Mouse (Mus musculus): Measurements from ENCODE around the gene Hist1h2bg. TPM values are rescaled to one million over a fixed set of nuclear protein-coding genes. Genes with fewer than 3 reads are reported as not detected.

Hist1h2bg gene
- polyA plus RNA-seq, 1 experiment, result 523 TPM

DNA sequence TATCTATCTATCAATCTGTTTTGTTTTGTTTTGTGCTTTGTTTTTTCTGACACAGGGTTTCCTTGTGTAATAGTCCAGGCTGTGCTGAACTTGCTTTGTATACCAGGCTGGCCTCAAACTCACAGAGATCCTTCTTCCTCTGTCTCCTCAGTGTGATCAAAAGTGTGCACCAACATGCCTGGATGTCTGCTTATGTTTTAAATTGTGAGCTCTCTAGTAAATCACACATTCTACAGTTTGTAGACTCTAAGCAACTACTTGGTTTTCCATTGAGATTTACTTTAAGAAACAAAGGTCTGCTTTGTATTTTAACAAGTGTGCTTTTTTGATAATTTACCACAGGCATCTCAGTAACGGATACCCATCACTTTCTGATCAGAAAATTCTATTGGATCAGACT, 6.6 kb downstream of the Hist1h2bg start:
- H3K27me3 ChIP-seq (ENCODE audit: control insufficient read depth, insufficient read depth, low read length), result no peaks in the 10 kb centered on the region
- no peak for DNase-seq
- peaks cover 8% of the 10 kb centered on the region for H3K4me1 ChIP-seq (replicated peaks; ENCODE audit: control insufficient read depth, insufficient read depth, low read length)
- H3K36me3 ChIP-seq (ENCODE audit: control insufficient read depth, insufficient read depth, low read length), result no peaks in the 10 kb centered on the region
- H3K27ac ChIP-seq (ENCODE audit: control insufficient read depth, insufficient read depth, low read length), result no peak overlapping the region
- TF ChIP-seq CTCF (IDR thresholded peaks at IDR 0.05; ENCODE audit: borderline replicate concordance, control insufficient read depth, extremely low read depth, insufficient read depth, low read length, poor library complexity) (no peak), POLR2A (IDR thresholded peaks at IDR 0.05; ENCODE audit: control insufficient read depth, extremely low read depth, insufficient read depth, low read length, poor library complexity) (no peak)
- H3K4me3 ChIP-seq (ENCODE audit: control insufficient read depth, insufficient read depth, low read length), result no peak overlapping the region
- 95% methylated on average over 1 of the region's 1 CpGs for WGBS

DNA sequence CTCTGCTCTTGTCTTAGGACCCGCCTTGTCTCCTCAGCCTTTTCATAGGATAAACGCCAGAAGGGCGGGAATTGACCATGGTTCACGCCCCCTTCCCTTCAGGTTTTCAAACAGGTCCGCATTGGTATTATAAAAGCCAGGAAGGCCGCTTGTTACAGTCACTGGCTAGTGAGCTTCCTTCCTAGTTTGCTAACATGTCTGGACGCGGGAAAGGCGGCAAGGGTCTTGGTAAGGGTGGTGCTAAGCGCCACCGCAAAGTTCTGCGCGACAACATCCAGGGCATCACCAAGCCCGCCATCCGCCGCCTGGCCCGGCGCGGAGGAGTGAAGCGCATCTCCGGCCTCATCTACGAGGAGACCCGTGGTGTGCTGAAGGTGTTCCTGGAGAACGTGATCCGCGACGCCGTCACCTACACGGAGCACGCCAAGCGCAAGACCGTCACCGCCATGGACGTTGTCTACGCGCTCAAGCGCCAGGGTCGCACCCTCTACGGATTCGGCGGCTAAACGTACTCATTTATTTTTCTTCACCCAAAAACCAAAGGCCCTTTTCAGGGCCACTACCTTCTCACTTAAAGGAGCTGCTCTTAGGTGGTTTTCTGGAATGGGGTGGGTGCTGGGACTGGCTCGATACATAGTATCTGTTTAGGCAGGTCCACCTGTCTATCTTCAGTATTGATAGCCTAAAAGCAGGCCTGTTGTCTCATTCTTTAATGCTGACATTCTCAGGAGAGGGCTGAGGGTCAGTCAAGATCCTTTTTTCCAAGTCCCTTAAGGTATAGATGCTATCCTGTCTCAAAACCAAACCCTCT, 10.4 kb downstream of the Hist1h2bg start, which contains the start of gene Hist1h4d:
TSS of gene Hist1h4d (plus strand) at position 191 of the 811 bp plus-strand sequence.
- Histone ChIP-seq H3K36me3 (ENCODE audit: control insufficient read depth, insufficient read depth, low read length) (no peaks in the 10 kb centered on the region), H3K4me3 (ENCODE audit: control insufficient read depth, insufficient read depth, low read length) (peak within 1 kb of the TSS; percentile 49), H3K27ac (ENCODE audit: control insufficient read depth, insufficient read depth, low read length) (peak within 1 kb of the TSS; percentile 73), H3K27me3 (ENCODE audit: control insufficient read depth, insufficient read depth, low read length) (no peaks in the 10 kb centered on the region), H3K4me1 (replicated peaks; ENCODE audit: control insufficient read depth, insufficient read depth, low read length) (peaks cover 10% of the 10 kb centered on the region)
- peak; percentile 98 for TF ChIP-seq POLR2A (IDR thresholded peaks at IDR 0.05; ENCODE audit: control insufficient read depth, extremely low read depth, insufficient read depth, low read length, poor library complexity)
- TF ChIP-seq CTCF (IDR thresholded peaks at IDR 0.05; ENCODE audit: borderline replicate concordance, control insufficient read depth, extremely low read depth, insufficient read depth, low read length, poor library complexity), result no peak
- under 1% methylated on average over 43 of the region's 43 CpGs for WGBS
- DNase-seq, result peak; percentile 95

DNA sequence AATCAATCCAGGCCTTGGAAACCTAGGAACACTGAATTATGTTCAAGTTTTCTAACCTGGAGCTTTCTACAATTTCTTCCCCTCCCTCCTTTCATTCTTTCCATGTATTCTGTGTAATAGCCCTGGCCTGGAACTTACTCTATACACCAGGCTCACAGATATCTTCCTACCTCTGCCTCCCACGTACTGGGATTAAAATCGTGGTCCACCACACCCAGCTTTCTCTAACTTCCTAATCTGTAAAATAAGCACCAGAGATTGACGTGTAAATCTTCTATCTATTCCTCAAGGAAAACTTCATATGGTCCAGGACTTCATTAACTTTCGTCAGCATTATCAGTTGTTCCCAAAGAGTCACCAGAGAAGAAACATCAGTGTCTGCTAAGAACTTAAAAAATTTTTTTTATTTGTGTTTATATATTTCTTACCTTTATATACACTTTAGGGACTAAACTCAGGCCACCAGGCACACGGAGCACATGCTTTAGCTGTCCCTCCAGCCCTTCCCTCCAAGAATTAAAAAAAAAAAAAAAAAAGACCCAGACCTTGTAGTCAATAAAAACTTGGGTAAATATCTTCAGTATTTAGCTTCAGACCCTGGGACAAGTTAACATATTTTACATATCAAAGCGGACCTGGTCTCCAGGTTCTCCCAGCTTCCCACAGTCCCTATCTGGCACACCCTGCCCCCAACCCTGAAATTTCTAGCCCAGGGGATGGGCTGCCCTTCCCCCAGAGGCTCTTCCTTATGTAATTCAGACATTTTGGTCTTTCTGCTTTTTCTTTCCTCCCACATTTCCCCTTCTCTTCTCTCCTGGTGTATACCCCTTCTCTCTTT, 11.2 kb downstream of the Hist1h2bg start:
- Histone ChIP-seq H3K27me3 (ENCODE audit: control insufficient read depth, insufficient read depth, low read length) (no peaks in the 10 kb centered on the region), H3K36me3 (ENCODE audit: control insufficient read depth, insufficient read depth, low read length) (no peaks in the 10 kb centered on the region), H3K4me3 (ENCODE audit: control insufficient read depth, insufficient read depth, low read length) (no peak overlapping the region), H3K4me1 (replicated peaks; ENCODE audit: control insufficient read depth, insufficient read depth, low read length) (peaks cover 11% of the 10 kb centered on the region), H3K27ac (ENCODE audit: control insufficient read depth, insufficient read depth, low read length) (peak overlapping the region; percentile 69)
- WGBS, result 31% methylated on average over 6 of the region's 6 CpGs
- TF ChIP-seq CTCF (IDR thresholded peaks at IDR 0.05; ENCODE audit: borderline replicate concordance, control insufficient read depth, extremely low read depth, insufficient read depth, low read length, poor library complexity), result no peak
- TF ChIP-seq POLR2A (IDR thresholded peaks at IDR 0.05; ENCODE audit: control insufficient read depth, extremely low read depth, insufficient read depth, low read length, poor library complexity), result no peak
- no peak for DNase-seq

DNA sequence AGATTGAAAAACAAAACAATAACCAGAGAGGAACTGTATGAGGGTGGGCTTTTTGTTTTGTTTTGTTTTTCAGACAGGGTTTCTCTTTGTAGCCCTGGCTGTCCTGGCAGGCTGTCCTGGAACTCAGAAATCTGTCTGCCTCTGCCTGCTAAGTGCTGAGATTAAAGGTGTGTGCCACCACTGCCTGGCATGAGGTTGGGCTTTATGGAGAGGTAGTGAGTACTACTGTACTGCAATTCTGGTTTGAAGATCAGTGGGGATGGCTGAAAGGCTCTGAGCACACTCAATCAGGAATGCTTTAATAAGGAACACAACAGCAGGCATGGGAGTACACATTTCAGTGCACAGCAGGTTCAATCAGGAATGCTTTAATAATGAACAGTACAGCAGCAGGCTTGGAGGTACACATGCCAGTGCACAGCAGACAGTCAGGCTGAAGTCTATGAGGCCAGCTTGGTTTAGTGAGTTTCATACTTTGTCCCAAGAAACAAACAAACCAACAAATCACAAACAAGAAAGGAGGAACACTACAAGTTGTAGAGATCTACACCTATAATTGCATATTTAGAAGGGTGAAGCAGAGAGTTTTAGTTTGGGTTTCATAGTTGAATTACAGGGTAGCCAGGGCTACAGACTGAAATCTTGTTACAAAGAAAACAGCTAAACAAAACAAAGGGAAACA, 12.3 kb downstream of the Hist1h2bg start:
- TF ChIP-seq POLR2A (IDR thresholded peaks at IDR 0.05; ENCODE audit: control insufficient read depth, extremely low read depth, insufficient read depth, low read length, poor library complexity) (no peak), CTCF (IDR thresholded peaks at IDR 0.05; ENCODE audit: borderline replicate concordance, control insufficient read depth, extremely low read depth, insufficient read depth, low read length, poor library complexity) (no peak)
- H3K27me3 ChIP-seq (ENCODE audit: control insufficient read depth, insufficient read depth, low read length), result no peaks in the 10 kb centered on the region
- H3K27ac ChIP-seq (ENCODE audit: control insufficient read depth, insufficient read depth, low read length), result peak overlapping the region; percentile 75
- DNase-seq, result no peak
- H3K36me3 ChIP-seq (ENCODE audit: control insufficient read depth, insufficient read depth, low read length), result no peaks in the 10 kb centered on the region
- H3K4me1 ChIP-seq (replicated peaks; ENCODE audit: control insufficient read depth, insufficient read depth, low read length), result peaks cover 11% of the 10 kb centered on the region
- no peak overlapping the region for H3K4me3 ChIP-seq (ENCODE audit: control insufficient read depth, insufficient read depth, low read length)

DNA sequence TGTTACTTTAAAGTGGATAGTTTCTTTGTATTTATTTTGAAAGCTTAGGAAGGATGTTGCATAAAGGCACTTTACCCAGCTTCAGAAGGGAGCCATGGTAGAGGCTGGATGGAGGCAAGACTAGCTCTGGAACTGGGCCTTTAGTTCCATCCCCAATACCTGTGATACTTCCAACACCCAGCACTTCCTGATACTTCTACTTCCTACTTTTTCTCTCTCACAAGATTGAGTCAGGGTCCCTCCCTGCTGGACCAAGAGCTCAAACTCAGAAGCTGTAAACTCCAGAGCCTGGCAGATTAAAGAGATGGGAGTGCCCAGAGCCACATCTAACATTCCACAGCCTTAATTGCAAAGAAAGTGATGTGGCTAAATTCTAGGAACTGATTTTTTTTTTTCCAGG, 13.1 kb downstream of the Hist1h2bg start:
- H3K27ac ChIP-seq (ENCODE audit: control insufficient read depth, insufficient read depth, low read length), result peak overlapping the region; percentile 99
- no peak for DNase-seq
- H3K36me3 ChIP-seq (ENCODE audit: control insufficient read depth, insufficient read depth, low read length), result no peaks in the 10 kb centered on the region
- no peak overlapping the region for H3K4me3 ChIP-seq (ENCODE audit: control insufficient read depth, insufficient read depth, low read length)
- TF ChIP-seq POLR2A (IDR thresholded peaks at IDR 0.05; ENCODE audit: control insufficient read depth, extremely low read depth, insufficient read depth, low read length, poor library complexity), result no peak
- H3K27me3 ChIP-seq (ENCODE audit: control insufficient read depth, insufficient read depth, low read length), result no peaks in the 10 kb centered on the region
- H3K4me1 ChIP-seq (replicated peaks; ENCODE audit: control insufficient read depth, insufficient read depth, low read length), result peaks cover 11% of the 10 kb centered on the region

DNA sequence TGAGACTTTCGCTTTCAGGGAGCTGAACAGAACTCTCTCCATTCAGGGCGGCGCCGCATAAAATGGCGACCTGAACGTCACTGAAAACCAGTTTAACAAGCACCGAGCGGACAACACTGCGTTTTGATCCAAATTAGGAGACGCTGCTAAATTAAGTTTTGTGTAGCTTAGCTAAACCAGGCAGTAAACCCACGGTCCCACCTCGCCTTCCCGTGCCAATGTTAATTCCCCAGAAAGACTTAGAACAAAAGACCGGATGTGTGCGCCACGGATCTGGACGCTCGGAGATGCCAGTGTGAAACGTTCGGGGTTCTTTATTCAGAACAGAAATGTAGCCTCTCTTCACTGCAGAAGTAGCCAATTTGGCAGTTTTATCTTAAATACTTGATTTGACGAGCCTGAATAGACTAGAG, 13.8 kb downstream of the Hist1h2bg start:
- Histone ChIP-seq H3K36me3 (ENCODE audit: control insufficient read depth, insufficient read depth, low read length) (no peaks in the 10 kb centered on the region), H3K27ac (ENCODE audit: control insufficient read depth, insufficient read depth, low read length) (peak overlapping the region; percentile 99), H3K4me3 (ENCODE audit: control insufficient read depth, insufficient read depth, low read length) (peak overlapping the region; percentile 62), H3K27me3 (ENCODE audit: control insufficient read depth, insufficient read depth, low read length) (no peaks in the 10 kb centered on the region), H3K4me1 (replicated peaks; ENCODE audit: control insufficient read depth, insufficient read depth, low read length) (peaks cover 11% of the 10 kb centered on the region)
- 0% methylated on average over 21 of the region's 21 CpGs for WGBS
- TF ChIP-seq CTCF (IDR thresholded peaks at IDR 0.05; ENCODE audit: borderline replicate concordance, control insufficient read depth, extremely low read depth, insufficient read depth, low read length, poor library complexity) (no peak), POLR2A (IDR thresholded peaks at IDR 0.05; ENCODE audit: control insufficient read depth, extremely low read depth, insufficient read depth, low read length, poor library complexity) (no peak)
- DNase-seq, result peak; percentile 71

Data from thymus, adult 2 months (tissue).